Mouse (Mus musculus): ENCODE results near the gene Stard13. TPM values are rescaled to one million over a fixed set of nuclear protein-coding genes. Genes with fewer than 3 reads are reported as not detected.

Gene Stard13
- polyA plus RNA-seq, 1 experiment from 2014 or later = 20.6 TPM

DNA sequence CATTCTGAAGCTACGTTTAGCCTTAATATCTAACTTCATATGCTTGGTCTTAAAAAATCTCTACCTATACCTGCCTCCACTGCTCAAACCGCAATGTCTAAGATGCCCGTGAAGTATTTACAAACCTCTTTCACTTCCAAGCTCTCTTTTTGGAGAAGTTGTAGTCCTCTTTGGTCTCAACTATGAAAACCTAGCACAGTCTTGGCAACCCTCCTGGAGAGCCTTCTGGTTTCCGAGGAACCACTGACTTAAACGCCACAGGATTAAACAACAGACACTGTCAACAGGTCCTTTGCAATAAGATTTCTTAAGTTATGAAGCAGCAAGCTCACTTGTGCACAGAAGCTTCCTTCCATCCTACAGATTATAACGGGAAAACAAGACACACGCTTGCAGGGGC is 1.8 kb downstream of the Stard13 start:
- ATAC-seq (ENCODE audit: low read depth) = no peak
- Histone ChIP-seq H3K4me3 (ENCODE audit: low read length) (no peak overlapping the region), H3K36me3 (ENCODE audit: control insufficient read depth, insufficient read depth, low read length) (no peaks in the 10 kb centered on the region), H3K27ac (ENCODE audit: low read length) (no peak overlapping the region), H3K27me3 (ENCODE audit: control insufficient read depth, insufficient read depth, low read depth, low read length) (no peaks in the 10 kb centered on the region), H3K9me3 (ENCODE audit: control insufficient read depth, low read length) (no peaks in the 10 kb centered on the region), H3K4me2 (ENCODE audit: low read depth, low read length) (0 out of 2 replicates have a peak overlapping the region, but pooled peaks have one; percentile 7), H3K9ac (ENCODE audit: low read length) (no peak overlapping the region), H3K4me1 (replicated peaks; ENCODE audit: control insufficient read depth, insufficient read depth, low read length) (peaks cover 13% of the 10 kb centered on the region)
- WGBS = 73% methylated on average over 7 of the region's 7 CpGs

GRCm38 (mm10) chr5:151231411-151231810 is 2.2 kb downstream of the Stard13 start:
- 73% methylated on average over 4 of the region's 4 CpGs for WGBS
- no peak for ATAC-seq (ENCODE audit: low read depth)

DNA sequence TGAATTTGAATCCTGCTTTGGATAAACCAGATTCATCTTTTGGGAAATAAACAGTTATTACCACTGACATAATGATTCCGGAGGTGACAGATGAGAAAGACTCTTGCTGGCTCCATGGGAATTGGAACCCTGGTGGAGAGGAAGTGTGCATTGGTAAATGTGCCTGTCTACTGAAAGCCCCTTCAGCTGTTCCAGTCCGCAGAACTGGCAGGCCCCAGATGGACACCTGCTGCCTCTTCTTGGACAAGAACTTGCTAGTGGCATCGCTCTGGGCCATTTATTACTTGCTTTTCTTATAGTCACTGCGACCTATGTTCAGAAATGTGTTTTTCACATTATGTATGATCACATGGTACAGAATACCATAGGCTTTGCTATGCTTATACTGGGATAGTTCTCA is 3.2 kb downstream of the Stard13 start:
- H3K9ac ChIP-seq (ENCODE audit: low read length) = no peak overlapping the region
- H3K4me3 ChIP-seq (ENCODE audit: low read length) = no peak overlapping the region
- no peak overlapping the region for H3K27ac ChIP-seq (ENCODE audit: low read length)
- H3K27me3 ChIP-seq (ENCODE audit: control insufficient read depth, insufficient read depth, low read depth, low read length) = no peaks in the 10 kb centered on the region
- ATAC-seq (ENCODE audit: low read depth) = no peak
- H3K36me3 ChIP-seq (ENCODE audit: control insufficient read depth, insufficient read depth, low read length) = no peaks in the 10 kb centered on the region
- WGBS = 89% methylated on average over 4 of the region's 4 CpGs
- no peak overlapping the region for H3K4me2 ChIP-seq (ENCODE audit: low read depth, low read length)
- H3K9me3 ChIP-seq (ENCODE audit: control insufficient read depth, low read length) = no peaks in the 10 kb centered on the region
- peaks cover 13% of the 10 kb centered on the region for H3K4me1 ChIP-seq (replicated peaks; ENCODE audit: control insufficient read depth, insufficient read depth, low read length)

More at GRCm38 (mm10) chr5:151231411-151231810, 2.2 kb downstream of the Stard13 start:
- Histone ChIP-seq H3K4me2 (ENCODE audit: low read depth, low read length) (no peak overlapping the region), H3K27ac (ENCODE audit: low read length) (no peak overlapping the region), H3K36me3 (ENCODE audit: control insufficient read depth, insufficient read depth, low read length) (no peaks in the 10 kb centered on the region), H3K27me3 (ENCODE audit: control insufficient read depth, insufficient read depth, low read depth, low read length) (no peaks in the 10 kb centered on the region), H3K4me1 (replicated peaks; ENCODE audit: control insufficient read depth, insufficient read depth, low read length) (peaks cover 13% of the 10 kb centered on the region), H3K4me3 (ENCODE audit: low read length) (no peak overlapping the region), H3K9me3 (ENCODE audit: control insufficient read depth, low read length) (no peaks in the 10 kb centered on the region), H3K9ac (ENCODE audit: low read length) (no peak overlapping the region)

GRCm38 (mm10) chr5:151228367-151229005 is 5.2 kb downstream of the Stard13 start:
- 69% methylated on average over 13 of the region's 13 CpGs for WGBS
- Histone ChIP-seq H3K27me3 (ENCODE audit: control insufficient read depth, insufficient read depth, low read depth, low read length) (no peaks in the 10 kb centered on the region), H3K27ac (ENCODE audit: low read length) (no peak overlapping the region), H3K36me3 (ENCODE audit: control insufficient read depth, insufficient read depth, low read length) (no peaks in the 10 kb centered on the region), H3K9me3 (ENCODE audit: control insufficient read depth, low read length) (no peaks in the 10 kb centered on the region), H3K4me1 (replicated peaks; ENCODE audit: control insufficient read depth, insufficient read depth, low read length) (peaks cover 10% of the 10 kb centered on the region), H3K9ac (ENCODE audit: low read length) (no peak overlapping the region), H3K4me3 (ENCODE audit: low read length) (no peak overlapping the region), H3K4me2 (ENCODE audit: low read depth, low read length) (no peak overlapping the region)
- ATAC-seq (ENCODE audit: low read depth) = no peak

DNA sequence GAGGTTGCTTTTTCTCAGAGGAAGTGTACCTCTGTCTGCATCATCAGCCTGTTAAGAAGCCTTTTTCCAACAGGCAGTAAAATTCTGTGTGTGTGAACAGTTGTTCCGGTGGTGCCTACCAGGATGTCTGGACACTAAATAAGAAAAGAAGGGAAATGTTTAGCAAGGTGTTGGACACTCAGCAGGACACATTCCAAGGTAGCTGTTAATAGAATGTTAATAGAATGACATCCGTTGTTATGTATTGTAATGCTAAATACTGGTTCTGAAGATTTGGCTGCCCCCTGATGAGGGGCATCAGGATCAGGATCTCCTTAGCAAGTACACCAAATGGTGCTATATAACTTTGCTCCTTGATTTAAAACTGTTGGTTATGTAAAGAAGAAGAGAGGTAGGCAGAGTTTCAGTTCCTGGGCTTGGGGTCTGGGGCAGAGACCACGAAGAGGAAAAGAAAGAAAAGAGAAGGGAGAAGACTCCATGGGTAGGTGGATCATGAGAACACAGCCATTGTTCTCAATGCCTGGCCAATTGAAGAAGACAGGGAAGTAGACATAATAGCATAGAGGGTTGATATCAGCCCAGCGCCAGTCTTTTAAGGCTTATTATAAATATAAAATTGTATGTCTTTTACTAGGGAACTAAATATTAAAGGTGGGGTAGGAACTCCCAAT is 9.8 kb downstream of the Stard13 start:
- Histone ChIP-seq H3K4me2 (ENCODE audit: low read depth, low read length) (no peak overlapping the region), H3K4me3 (ENCODE audit: low read length) (no peak overlapping the region), H3K4me1 (replicated peaks; ENCODE audit: control insufficient read depth, insufficient read depth, low read length) (no peaks in the 10 kb centered on the region), H3K36me3 (ENCODE audit: control insufficient read depth, insufficient read depth, low read length) (no peaks in the 10 kb centered on the region), H3K27ac (ENCODE audit: low read length) (no peak overlapping the region), H3K9ac (ENCODE audit: low read length) (no peak overlapping the region), H3K27me3 (ENCODE audit: control insufficient read depth, insufficient read depth, low read depth, low read length) (no peaks in the 10 kb centered on the region), H3K9me3 (ENCODE audit: control insufficient read depth, low read length) (no peaks in the 10 kb centered on the region)
- no peak for ATAC-seq (ENCODE audit: low read depth)
- WGBS = 63% methylated on average over 4 of the region's 4 CpGs

DNA sequence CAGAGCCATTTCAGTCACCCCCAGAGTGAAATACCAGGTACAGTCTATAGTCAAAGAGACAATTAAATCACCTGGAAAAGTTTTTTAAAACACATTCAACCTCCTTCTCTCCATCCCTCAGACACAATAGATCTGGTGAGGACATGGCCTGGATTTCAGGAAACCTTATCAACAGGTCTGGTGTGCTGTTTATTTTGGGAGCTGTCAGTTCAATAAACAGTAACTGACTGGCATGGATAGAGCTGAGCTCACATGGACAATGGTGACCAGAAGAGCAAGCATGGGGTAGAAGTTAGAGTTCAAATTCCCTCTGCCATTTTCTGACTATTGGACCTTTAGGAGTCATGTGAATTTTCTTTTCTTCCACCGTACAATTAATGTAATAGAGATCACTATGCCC is 10.8 kb downstream of the Stard13 start:
- no peak overlapping the region for H3K4me2 ChIP-seq (ENCODE audit: low read depth, low read length)
- no peak overlapping the region for H3K27ac ChIP-seq (ENCODE audit: low read length)
- H3K4me1 ChIP-seq (replicated peaks; ENCODE audit: control insufficient read depth, insufficient read depth, low read length) = no peaks in the 10 kb centered on the region
- H3K9ac ChIP-seq (ENCODE audit: low read length) = no peak overlapping the region
- H3K4me3 ChIP-seq (ENCODE audit: low read length) = no peak overlapping the region
- ATAC-seq (ENCODE audit: low read depth) = no peak
- H3K27me3 ChIP-seq (ENCODE audit: control insufficient read depth, insufficient read depth, low read depth, low read length) = no peaks in the 10 kb centered on the region
- H3K9me3 ChIP-seq (ENCODE audit: control insufficient read depth, low read length) = no peaks in the 10 kb centered on the region
- H3K36me3 ChIP-seq (ENCODE audit: control insufficient read depth, insufficient read depth, low read length) = no peaks in the 10 kb centered on the region
- 85% methylated on average over 1 of the region's 1 CpGs for WGBS

GRCm38 (mm10) chr5:151218689-151219115 is 14.9 kb downstream of the Stard13 start:
- H3K9ac ChIP-seq (ENCODE audit: low read length) = no peak overlapping the region
- no peak overlapping the region for H3K4me2 ChIP-seq (ENCODE audit: low read depth, low read length)
- H3K4me1 ChIP-seq (replicated peaks; ENCODE audit: control insufficient read depth, insufficient read depth, low read length) = 0 out of 2 replicates have a peak, but pooled peaks cover 3% of the 10 kb centered on the region
- H3K36me3 ChIP-seq (ENCODE audit: control insufficient read depth, insufficient read depth, low read length) = no peaks in the 10 kb centered on the region
- no peaks in the 10 kb centered on the region for H3K9me3 ChIP-seq (ENCODE audit: control insufficient read depth, low read length)
- no peak overlapping the region for H3K27ac ChIP-seq (ENCODE audit: low read length)
- no peak overlapping the region for H3K4me3 ChIP-seq (ENCODE audit: low read length)
- no peak for ATAC-seq (ENCODE audit: low read depth)
- 53% methylated on average over 6 of the region's 6 CpGs for WGBS
- no peaks in the 10 kb centered on the region for H3K27me3 ChIP-seq (ENCODE audit: control insufficient read depth, insufficient read depth, low read depth, low read length)

DNA sequence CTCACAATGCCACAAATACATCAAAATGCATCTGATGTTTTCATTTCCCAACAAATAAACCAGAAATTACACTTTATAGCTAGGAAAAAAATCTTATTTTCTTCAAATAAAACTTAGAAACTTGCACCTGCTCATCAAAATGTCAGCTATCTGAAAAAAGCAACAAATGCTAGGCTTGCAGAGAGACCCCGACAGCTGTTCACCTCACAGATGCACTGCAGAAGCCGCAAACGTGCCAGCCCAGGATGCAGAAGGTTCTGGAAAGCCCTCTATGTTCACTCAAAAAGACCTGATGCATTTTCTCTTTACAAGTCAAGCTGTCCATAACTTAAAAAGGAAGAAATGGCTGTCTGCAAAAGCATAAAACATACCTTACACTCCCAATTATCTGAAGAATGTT is 20.5 kb downstream of the Stard13 start:
- Histone ChIP-seq H3K36me3 (ENCODE audit: control insufficient read depth, insufficient read depth, low read length) (no peaks in the 10 kb centered on the region), H3K4me3 (ENCODE audit: low read length) (no peak overlapping the region), H3K27me3 (ENCODE audit: control insufficient read depth, insufficient read depth, low read depth, low read length) (no peaks in the 10 kb centered on the region), H3K9ac (ENCODE audit: low read length) (no peak overlapping the region), H3K27ac (ENCODE audit: low read length) (no peak overlapping the region), H3K4me1 (replicated peaks; ENCODE audit: control insufficient read depth, insufficient read depth, low read length) (0 out of 2 replicates have a peak, but pooled peaks cover 3% of the 10 kb centered on the region), H3K4me2 (ENCODE audit: low read depth, low read length) (no peak overlapping the region), H3K9me3 (ENCODE audit: control insufficient read depth, low read length) (no peaks in the 10 kb centered on the region)
- ATAC-seq (ENCODE audit: low read depth) = no peak
- 78% methylated on average over 3 of the region's 3 CpGs for WGBS

- no peak for ATAC-seq (ENCODE audit: low read depth)
- H3K27me3 ChIP-seq (ENCODE audit: control insufficient read depth, insufficient read depth, low read depth, low read length) = no peaks in the 10 kb centered on the region
- WGBS = 88% methylated on average over 1 of the region's 1 CpGs
Measured at GRCm38 (mm10) chr5:151210869-151211268, 22.8 kb downstream of the Stard13 start.

More at GRCm38 (mm10) chr5:151210869-151211268, 22.8 kb downstream of the Stard13 start:
- Histone ChIP-seq H3K27ac (ENCODE audit: low read length) (no peak overlapping the region), H3K4me2 (ENCODE audit: low read depth, low read length) (no peak overlapping the region), H3K9me3 (ENCODE audit: control insufficient read depth, low read length) (no peaks in the 10 kb centered on the region), H3K36me3 (ENCODE audit: control insufficient read depth, insufficient read depth, low read length) (no peaks in the 10 kb centered on the region), H3K4me3 (ENCODE audit: low read length) (no peak overlapping the region), H3K9ac (ENCODE audit: low read length) (no peak overlapping the region), H3K4me1 (replicated peaks; ENCODE audit: control insufficient read depth, insufficient read depth, low read length) (no peaks in the 10 kb centered on the region)
